Mouse (Mus musculus): Measurements from ENCODE around the gene Vmn1r135. TPM values are rescaled to one million over a fixed set of nuclear protein-coding genes. Genes with fewer than 3 reads are reported as not detected.
"Not testable (repeated sequence)": the region's sequence is repeated elsewhere in the genome, so short reads cannot be mapped to it uniquely, and the experiment has no call there.

Vmn1r135 gene
- not detected in 2 replicates for polyA plus RNA-seq (2015; fragmentation: Nextera tagmentation; extraction: Ambion mirVana)

GRCm38 (mm10) chr7:21832051-21832450 is at the start of gene Vmn1r135:
Gene Vmn1r135 (plus strand): TSS chr7:21832351.
- not testable (repeated sequence) for H3K27me3 ChIP-seq (ENCODE audit: control insufficient read depth, insufficient read depth, low read depth, low read length); H3K36me3 ChIP-seq (ENCODE audit: control insufficient read depth, insufficient read depth, low read length); H3K4me1 ChIP-seq (ENCODE audit: control insufficient read depth, insufficient read depth, low read length); H3K4me3 ChIP-seq (ENCODE audit: low read depth, low read length); H3K27ac ChIP-seq (ENCODE audit: low read length); H3K4me2 ChIP-seq (ENCODE audit: low read length); H3K9ac ChIP-seq (ENCODE audit: low read depth, low read length); H3K9me3 ChIP-seq (replicated peaks; ENCODE audit: control insufficient read depth, low read length, poor library complexity, severe bottlenecking); ATAC-seq
- WGBS, result no CpG with 5 or more reads among the region's 1 CpGs

- not testable (repeated sequence) for ATAC-seq; H3K4me3 ChIP-seq (ENCODE audit: low read depth, low read length); H3K4me2 ChIP-seq (ENCODE audit: low read length); H3K36me3 ChIP-seq (ENCODE audit: control insufficient read depth, insufficient read depth, low read length); H3K9me3 ChIP-seq (replicated peaks; ENCODE audit: control insufficient read depth, low read length, poor library complexity, severe bottlenecking); H3K9ac ChIP-seq (ENCODE audit: low read depth, low read length); H3K4me1 ChIP-seq (ENCODE audit: control insufficient read depth, insufficient read depth, low read length); H3K27ac ChIP-seq (ENCODE audit: low read length); H3K27me3 ChIP-seq (ENCODE audit: control insufficient read depth, insufficient read depth, low read depth, low read length)
- no CpG with 5 or more reads among the region's 3 CpGs for WGBS
Measured at GRCm38 (mm10) chr7:21796628-21797027, 35.5 kb upstream of the Vmn1r135 start, which contains the start of gene Gm4177. Gene Gm4177 (minus strand): TSS chr7:21796728.

GRCm38 (mm10) chr7:21844167-21844566 is 12.0 kb downstream of the Vmn1r135 start, which contains the start of gene Gm5725:
Gene Gm5725 (minus strand): TSS chr7:21844267.
- whole genome bisulfite sequencing, result no CpG with 5 or more reads among the region's 1 CpGs
- H3K4me1 ChIP-seq (ENCODE audit: control insufficient read depth, insufficient read depth, low read length); ATAC-seq: not testable (repeated sequence)

More at GRCm38 (mm10) chr7:21844167-21844566, 12.0 kb downstream of the Vmn1r135 start, which contains the start of gene Gm5725:
- H3K9me3 ChIP-seq (replicated peaks; ENCODE audit: control insufficient read depth, low read length, poor library complexity, severe bottlenecking); H3K4me2 ChIP-seq (ENCODE audit: low read length); H3K36me3 ChIP-seq (ENCODE audit: control insufficient read depth, insufficient read depth, low read length); H3K27me3 ChIP-seq (ENCODE audit: control insufficient read depth, insufficient read depth, low read depth, low read length); H3K27ac ChIP-seq (ENCODE audit: low read length); H3K4me3 ChIP-seq (ENCODE audit: low read depth, low read length); H3K9ac ChIP-seq (ENCODE audit: low read depth, low read length): not testable (repeated sequence)

Other genes starting within 250 kb of the Vmn1r135 start
- gene Vmn1r132, start 218.3 kb upstream of the Vmn1r135 start, polyA plus RNA-seq (2015; fragmentation: Nextera tagmentation; extraction: Ambion mirVana), result not detected in 2 replicates
- gene Gm4175, start 70.9 kb upstream of the Vmn1r135 start, polyA plus RNA-seq (2015; fragmentation: Nextera tagmentation; extraction: Ambion mirVana), result not detected in 2 replicates
- gene Gm4177, start 35.6 kb upstream of the Vmn1r135 start, polyA plus RNA-seq (2015; fragmentation: Nextera tagmentation; extraction: Ambion mirVana), result not detected in 2 replicates
- not detected in 2 replicates for gene Gm5725, start 11.9 kb downstream of the Vmn1r135 start, polyA plus RNA-seq (2015; fragmentation: Nextera tagmentation; extraction: Ambion mirVana)
- gene Gm5891, start 88.9 kb downstream of the Vmn1r135 start, polyA plus RNA-seq (2015; fragmentation: Nextera tagmentation; extraction: Ambion mirVana), result not detected in 2 replicates
- gene Vmn1r137, start 162.2 kb downstream of the Vmn1r135 start, polyA plus RNA-seq (2015; fragmentation: Nextera tagmentation; extraction: Ambion mirVana), result not detected in 2 replicates
- not detected in 2 replicates for gene Vmn1r138, start 196.5 kb downstream of the Vmn1r135 start, polyA plus RNA-seq (2015; fragmentation: Nextera tagmentation; extraction: Ambion mirVana)
- gene Gm6176, start 224.0 kb downstream of the Vmn1r135 start, polyA plus RNA-seq (2015; fragmentation: Nextera tagmentation; extraction: Ambion mirVana), result not detected in 2 replicates
- not detected in 2 replicates for gene Vmn1r139, start 236.7 kb downstream of the Vmn1r135 start, polyA plus RNA-seq (2015; fragmentation: Nextera tagmentation; extraction: Ambion mirVana)